Mouse (Mus musculus) 3134 (cell line): ENCODE data around the gene Myod1.

Source experiments
- DNase-seq: peaks from one replicate; pipeline ENCODE4 v3.0.0-alpha.2; 2011; ENCODE audit warnings: low spot score; ENCODE audit not compliant: insufficient read length; ENCODE audit errors: extremely low read depth

Myod1 gene

DNA sequence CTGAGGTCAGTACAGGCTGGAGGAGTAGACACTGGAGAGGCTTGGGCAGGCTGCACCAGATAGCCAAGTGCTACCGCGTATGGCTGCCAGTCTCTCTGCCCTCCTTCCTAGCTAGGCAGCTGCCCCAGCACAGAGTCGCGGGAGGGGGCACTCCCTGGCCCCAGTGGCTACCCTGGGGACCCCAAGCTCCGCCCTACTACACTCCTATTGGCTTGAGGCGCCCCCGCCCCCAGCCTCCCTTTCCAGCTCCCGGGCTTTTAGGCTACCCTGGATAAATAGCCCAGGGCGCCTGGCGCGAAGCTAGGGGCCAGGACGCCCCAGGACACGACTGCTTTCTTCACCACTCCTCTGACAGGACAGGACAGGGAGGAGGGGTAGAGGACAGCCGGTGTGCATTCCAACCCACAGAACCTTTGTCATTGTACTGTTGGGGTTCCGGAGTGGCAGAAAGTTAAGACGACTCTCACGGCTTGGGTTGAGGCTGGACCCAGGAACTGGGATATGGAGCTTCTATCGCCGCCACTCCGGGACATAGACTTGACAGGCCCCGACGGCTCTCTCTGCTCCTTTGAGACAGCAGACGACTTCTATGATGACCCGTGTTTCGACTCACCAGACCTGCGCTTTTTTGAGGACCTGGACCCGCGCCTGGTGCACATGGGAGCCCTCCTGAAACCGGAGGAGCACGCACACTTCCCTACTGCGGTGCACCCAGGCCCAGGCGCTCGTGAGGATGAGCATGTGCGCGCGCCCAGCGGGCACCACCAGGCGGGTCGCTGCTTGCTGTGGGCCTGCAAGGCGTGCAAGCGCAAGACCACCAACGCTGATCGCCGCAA lies at the start of gene Myod1:
TSS of gene Myod1 (plus strand) at position 303 of the 836 bp plus-strand sequence.
- no peak for DNase-seq

DNA sequence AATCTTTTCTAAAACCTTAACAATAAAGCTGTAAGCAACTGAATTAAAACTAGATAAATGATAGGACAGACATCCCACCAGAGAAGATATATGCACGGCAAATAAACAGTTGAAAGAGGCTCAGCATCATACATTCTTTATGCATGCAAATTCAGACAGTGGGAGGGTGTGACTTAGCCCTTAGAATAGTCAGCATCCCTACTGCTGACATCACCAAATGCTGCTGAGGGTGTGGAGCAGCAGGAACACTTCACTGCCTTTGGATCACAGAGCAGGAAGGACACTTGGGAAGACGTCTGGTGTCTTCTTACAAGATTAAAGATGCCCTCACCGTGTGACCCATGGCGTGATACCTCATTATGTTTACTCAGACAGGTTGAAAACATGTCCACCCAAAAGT lies 48.4 kb upstream of the Myod1 start:
- no peak for DNase-seq

DNA sequence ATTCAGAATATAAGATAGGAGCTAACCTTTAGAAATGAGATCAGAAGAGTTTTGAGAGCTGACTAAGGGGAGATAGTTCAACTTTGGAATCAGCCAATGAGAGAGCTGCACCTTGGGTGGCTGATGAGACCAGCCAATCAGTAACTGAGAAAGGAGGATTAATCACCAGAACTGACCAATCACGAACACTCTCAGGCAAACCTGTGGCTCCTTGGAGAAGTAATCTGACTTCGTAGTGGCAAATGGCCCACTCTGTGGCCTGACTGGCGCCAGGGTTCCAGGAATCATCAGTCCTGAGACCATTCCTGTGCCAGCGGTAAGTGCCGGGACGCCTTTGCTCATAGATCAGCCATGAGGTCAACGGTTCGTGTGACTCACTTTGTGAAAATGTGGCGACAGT lies 38.9 kb upstream of the Myod1 start:
- DNase-seq = peak; percentile 63

DNA sequence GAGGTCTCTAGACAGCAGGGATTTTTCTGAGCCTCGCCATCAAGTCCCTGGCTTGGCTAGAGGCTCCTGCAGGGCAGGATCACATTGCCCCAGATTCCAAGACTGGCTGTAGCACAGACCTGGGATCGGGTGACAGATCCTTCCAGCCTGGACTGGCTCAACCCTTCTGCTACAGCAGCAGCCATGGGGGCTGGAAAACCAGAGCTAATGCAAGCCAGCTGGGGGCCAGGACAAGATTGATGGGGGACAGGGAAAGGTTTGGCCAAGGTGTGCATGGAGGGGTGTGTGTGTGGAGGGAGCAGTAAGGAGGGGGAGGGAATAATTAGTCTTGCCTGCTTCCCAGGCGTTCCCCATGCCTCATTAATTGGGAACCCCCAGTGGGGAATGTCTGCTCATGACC lies 36.5 kb upstream of the Myod1 start:
- DNase-seq = no peak

DNA sequence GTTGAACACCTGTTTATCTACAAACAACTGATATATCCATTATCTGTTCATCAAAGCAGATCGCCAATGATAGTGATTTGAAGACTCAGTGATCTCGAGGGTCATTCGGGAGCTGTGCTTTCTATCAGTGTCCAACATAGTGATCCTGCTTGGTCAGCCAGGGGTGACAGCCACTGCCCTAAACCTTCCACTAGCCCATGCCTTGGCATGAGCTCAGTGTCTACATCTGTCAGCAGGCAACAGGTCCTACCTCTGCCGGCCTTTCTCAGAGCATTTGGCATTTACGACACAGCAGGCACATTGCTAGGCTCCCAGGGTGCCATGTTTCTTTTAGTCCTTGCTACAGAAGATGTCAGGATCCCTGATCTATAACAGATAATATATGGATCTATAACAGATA lies 36.0 kb upstream of the Myod1 start:
- no peak for DNase-seq

DNA sequence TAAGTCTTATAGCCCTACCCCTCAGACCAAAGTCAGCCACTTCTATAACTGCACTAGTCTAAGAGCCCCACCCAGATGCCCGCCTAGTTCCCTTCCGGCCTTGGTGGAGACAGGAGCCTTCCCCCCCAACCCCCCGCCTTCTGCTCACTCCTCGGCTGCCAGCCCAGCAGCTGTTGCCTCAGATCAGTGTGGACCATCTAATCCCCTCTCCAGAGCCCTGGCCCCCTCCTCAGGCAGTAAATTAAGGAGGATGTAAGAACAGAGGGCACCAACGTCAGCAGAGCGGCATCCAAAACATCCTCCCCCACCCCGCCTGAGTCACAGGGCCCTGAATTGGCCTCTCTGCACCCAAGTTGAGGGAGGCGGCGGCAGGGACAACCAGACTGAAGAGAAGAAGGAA lies 34.8 kb upstream of the Myod1 start:
- DNase-seq = peak; percentile 51

DNA sequence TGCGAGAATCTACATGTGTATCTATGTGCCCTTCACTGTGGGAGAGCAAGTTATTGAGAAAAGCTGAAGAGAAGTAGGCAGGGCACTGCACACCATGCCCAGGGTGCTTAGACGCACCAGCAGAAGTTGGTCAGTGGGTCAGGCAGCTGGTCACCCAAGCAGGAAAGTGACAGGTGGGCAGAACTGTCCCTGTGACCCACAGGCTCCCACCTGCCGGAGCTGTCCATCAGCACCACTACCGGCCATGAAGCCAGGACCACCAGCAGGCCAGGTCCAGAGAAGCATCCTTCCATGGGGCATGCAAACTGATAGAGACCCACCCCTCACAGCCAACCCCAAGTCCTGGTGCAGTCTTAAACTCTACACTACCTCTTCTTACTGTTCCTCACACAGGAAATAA lies 28.6 kb upstream of the Myod1 start:
- DNase-seq = no peak

DNA sequence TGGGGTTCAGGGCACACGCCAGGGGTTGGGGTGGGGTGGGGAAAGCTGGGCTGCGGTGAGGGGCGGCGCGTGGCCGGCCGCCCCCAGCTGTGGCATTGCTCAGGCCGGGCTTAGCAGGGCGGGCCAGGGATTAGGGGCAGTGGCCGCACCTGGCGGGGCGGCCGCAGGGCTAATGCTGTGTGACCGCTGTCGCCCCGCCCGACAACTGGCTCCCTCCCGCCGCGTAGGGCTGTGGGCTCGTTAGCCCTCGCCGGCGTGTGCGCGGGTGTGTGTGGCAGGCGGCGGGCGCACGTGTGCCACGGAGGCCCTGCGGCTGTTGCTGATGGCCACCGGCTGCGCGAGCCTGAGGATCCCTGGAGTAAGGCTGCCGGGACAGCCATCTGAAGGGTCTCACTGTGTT lies 27.5 kb upstream of the Myod1 start:
- DNase-seq = no peak

DNA sequence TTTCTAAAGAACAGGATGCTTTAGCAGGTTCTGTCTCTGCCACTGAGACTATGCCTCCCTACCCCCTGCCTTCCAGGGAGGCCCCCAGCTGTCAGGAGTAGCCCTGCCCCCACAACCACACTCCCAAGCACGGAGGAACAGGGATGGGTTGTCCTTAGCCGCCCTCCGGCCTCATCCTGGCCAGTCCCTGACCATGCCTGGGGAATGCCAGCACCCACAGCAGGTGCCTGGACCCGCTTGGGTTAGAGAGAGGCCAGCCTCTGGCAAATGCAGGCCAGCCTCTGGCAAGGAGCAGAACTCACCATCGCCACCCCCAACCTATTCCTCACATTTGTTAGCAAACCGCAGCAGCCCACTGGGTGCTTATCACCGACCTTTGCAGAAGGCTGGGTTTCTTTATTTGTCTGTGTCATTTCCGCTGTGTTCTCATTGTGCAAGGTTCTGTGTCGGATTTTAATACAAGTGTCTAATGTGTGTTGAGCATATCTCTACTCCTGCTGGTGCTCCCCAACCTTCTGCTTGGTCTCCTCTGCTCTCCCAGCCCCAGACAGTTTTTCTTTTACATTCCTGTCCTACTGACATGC lies 26.1 kb upstream of the Myod1 start:
- no peak for DNase-seq

DNA sequence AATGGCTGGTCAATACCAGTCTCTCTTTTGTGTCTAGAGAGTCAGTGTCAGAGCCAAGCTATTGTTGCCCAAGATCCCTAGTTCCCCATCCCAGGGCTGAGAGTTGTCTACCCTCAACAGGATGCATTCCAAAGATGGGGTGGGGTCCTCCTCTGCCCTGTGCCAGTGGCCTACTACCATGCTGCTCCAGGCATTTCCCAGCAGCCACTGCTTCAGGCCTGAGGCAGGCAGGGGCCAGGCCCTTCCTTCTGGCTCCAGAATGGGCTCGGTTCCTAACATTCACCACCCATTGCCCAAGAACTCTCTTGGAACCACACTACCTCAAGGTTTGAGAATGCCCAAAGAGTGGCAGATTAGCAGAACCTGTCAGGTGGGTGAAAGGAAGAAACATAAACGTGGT lies 23.5 kb upstream of the Myod1 start:
- DNase-seq = no peak

DNA sequence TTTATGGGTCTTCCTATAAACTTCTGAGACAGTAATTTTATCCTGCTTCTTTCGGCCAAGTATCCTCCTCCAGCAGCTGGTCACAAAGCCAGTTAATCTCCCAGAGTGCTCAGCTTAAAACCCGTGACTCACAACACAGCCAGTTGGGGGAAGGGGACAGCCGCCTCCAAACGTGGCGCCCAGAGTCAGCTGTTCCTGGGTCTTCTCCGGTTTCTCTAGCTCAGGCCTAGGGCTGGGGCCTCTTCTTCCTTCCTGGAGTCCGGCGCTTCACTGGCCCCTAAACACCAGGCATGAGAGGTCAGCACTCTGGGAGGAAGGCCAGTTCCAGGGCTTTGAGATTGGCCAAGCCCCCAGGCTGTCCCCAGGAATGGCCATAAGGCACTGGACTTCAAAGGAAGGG lies 23.1 kb upstream of the Myod1 start:
- no peak for DNase-seq

DNA sequence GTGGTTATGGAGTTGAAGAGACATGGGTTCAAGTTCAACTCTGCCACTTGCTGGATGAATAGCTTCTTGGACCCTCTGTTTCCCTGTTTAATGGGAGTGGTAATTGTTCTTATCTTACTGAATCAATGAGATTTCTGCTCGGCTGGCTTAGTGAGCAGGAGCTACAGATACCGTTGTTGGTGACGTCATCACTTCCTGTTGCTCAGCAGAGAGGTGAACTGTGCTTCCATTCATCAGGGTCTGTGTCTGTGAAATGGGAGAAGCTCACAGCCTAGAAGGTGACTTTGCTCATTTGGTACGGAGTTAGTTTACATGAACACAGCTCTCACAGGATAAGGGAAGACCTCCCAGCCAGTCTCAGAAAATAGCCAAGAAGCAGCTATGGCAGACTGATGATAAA lies 22.4 kb upstream of the Myod1 start:
- DNase-seq = no peak

DNA sequence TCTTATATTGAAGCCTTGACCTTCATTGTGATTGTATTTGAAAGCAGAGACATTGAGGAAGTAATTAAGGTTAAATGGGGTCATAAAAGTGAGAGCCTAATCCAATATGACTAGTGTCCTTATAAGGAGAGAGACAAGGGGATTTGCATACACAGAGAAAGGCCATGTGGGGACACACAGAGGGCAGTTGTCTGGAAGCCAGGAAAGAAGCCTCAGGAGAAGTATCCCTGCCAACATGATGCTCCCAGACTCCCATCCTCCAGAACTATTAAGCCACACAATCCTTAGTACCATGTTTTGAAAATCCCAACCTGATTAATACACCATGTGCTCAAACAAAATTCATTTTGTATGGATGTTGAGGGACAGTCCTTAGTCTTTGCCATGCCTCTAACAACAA lies 14.5 kb upstream of the Myod1 start:
- no peak for DNase-seq

DNA sequence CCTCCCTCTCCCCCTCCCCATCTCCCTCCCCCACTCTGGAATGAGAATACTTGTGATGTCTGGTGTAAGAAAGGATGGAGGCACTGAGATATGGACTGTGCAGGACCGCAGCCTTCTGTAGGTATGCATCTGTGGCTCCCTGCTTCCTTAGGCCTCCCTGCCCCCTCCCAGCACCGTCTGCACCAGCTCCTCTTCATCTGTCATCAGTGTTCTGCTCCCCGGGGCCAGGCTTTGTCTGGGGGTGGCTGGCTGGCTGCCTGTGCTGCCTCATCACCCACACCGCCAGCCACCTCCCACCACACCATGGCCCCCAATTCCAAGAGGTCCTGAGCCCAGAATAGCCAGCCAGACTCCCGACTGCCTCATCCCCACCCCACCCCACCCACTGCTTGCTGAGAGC lies 12.1 kb upstream of the Myod1 start:
- no peak for DNase-seq

DNA sequence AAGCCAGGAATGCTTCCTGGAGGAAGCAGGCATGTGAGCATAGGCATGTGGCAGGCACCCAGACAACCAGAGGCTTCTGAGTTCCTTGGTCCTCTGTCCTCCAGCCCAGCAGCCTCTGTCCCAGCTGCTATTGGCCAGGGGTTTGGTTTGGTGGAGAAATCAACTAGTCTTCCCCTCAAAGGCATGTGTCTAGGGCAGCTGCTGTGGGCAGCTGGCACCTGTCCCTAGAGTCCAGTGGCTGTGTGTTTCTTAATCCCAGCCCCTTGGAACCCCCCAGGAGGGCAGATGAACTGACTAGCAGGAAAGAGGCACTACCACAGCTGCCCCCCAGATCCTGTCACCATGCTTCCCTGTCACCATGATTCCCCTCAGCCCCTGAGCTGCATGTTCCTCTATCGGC lies 10.5 kb upstream of the Myod1 start:
- no peak for DNase-seq

DNA sequence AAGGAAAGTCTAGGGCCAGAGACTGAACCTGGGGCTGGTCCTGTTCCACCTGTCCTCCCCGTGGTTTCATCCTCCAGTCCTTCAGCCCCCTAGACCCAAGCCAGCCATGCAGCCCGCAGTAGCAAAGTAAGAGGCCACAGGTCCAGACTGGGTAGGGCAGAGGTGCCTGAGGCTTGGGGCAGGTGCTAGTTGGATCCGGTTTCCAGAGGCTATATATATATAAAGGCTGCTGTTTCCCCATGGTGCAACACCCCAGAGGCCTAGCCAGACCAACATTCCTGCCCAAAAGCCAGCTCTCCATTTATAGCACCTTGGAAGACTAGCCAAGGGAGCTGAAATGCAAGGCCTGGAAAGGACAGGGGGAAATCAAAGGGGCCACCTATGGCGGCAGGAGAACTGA lies 5.2 kb upstream of the Myod1 start:
- no peak for DNase-seq

DNA sequence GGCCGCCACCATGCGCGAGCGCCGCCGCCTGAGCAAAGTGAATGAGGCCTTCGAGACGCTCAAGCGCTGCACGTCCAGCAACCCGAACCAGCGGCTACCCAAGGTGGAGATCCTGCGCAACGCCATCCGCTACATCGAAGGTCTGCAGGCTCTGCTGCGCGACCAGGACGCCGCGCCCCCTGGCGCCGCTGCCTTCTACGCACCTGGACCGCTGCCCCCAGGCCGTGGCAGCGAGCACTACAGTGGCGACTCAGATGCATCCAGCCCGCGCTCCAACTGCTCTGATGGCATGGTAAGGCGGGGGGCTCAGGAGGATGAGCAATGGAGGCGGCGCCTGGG lies 703 bp downstream of the Myod1 start:
- no peak for DNase-seq

DNA sequence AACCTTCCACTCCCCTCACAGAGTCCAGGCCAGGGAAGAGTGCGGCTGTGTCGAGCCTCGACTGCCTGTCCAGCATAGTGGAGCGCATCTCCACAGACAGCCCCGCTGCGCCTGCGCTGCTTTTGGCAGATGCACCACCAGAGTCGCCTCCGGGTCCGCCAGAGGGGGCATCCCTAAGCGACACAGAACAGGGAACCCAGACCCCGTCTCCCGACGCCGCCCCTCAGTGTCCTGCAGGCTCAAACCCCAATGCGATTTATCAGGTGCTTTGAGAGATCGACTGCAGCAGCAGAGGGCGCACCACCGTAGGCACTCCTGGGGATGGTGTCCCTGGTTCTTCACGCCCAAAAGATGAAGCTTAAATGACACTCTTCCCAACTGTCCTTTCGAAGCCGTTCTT lies 1.8 kb downstream of the Myod1 start:
- DNase-seq = no peak

DNA sequence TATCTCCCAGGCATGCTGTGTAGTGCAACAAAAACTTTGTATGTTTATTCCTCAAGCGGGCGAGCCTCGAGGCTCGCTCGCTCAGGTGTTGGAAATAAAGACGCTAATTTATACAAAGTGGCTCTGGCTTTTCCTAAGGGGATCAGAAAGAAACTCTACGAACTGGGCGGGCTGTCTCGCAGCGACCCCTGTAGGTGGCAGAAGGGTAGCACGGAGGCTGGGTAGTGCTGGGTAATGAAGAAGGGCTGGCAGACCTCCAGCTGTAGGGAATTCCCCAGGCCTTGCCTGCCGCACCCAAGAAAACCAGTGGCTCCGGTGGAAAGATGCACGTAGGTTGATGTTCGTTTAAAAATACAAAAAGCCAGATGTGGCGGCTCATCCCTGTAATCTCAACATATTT lies 2.7 kb downstream of the Myod1 start:
- peak; percentile 35 for DNase-seq

DNA sequence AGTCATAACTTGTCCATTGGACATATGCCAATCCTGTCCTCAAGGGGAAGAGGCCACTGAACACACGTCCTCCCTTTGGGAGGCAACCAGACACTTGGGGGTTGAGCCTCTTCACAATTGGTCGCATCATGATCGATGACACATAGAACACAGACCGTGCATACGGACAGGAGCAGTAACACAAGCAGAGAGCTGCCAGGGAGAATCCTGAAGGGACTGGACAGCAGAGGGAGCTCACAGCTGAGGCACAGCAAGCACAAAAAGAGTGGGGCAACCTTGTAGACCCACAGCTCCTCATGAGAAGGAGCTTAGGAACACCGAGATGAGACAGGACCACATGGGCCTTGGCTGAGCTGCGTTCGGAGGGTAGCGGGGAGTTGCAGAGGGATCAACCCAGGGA lies 4.4 kb downstream of the Myod1 start:
- no peak for DNase-seq

DNA sequence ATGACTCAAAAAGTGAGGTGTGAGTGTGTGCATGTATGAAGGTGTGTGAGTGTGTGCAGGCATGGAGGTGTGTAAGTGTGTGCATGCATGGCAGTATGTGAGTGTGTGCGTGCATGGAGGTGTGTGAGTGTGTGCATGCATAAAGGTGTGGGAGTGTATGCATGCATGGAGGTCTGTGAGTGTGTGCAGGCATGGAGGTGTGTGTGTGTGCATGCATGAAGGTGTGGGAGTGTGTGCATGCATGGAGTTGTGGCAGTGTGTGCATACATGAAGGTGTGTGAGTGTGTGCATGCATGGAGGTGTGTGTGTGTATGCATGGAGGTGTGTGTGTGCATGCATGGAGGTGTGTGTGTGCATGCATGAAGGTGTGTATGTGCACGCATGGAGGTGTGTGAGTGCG lies 11.2 kb downstream of the Myod1 start:
- no peak for DNase-seq

DNA sequence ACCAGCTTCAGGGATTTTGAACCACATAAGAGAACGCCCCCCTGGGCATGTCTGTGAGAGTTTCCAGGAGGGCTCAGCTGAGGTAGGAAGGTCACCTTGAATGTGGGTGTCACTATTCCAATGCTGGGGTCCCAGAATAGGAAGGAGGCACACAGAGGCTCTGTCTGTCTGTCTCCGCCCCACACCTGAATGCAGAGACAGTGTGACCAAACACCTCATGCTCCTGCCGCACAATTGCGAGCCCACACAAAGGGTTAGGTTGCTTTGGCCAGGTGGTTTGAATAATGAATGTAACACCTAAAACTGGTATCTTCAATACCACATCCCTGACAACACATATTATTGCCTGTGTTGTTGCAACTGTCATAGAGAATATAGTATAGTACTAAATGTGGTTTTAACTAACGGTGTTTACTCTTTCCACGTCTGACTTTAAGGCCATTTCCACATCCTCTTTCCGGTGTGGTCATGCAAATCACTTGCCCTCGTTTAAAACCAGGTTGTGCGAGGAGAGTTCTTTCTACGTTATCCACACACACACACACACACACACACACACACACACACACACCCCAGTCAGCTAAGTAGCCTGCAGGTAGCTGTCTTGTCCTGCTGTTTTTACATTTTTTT lies 13.3 kb downstream of the Myod1 start:
- DNase-seq = no peak
